Mouse (Mus musculus) midbrain, embryonic 16.5 days (tissue): ENCODE results near the gene Pnpla6. TPM values are rescaled to one million over a fixed set of nuclear protein-coding genes. Genes with fewer than 3 reads are reported as not detected.

Source experiments
- ATAC-seq: fragments of 200-750 bp; cut with Nextera tagmentation; 2 replicates; pipeline ENCODE4 v1.8.0; 2017; ENCODE audit warnings: moderate TSS enrichment
- H3K27ac ChIP-seq: fragments of 300-500 bp; sonication (generic); 2 replicates; pipeline ENCODE4 v1.5.1; 2014; ENCODE audit warnings: mild to moderate bottlenecking, low read length, mixed read lengths
- H3K27me3 ChIP-seq: fragments of 300-500 bp; sonication (generic); 2 replicates; pipeline ENCODE4 v1.6.1; 2014; ENCODE audit warnings: low read depth, low read length, mixed read lengths; ENCODE audit not compliant: control insufficient read depth, insufficient read depth
- H3K36me3 ChIP-seq: fragments of 300-500 bp; sonication (generic); 2 replicates; pipeline ENCODE4 v1.6.1; 2014; ENCODE audit warnings: mild to moderate bottlenecking, low read length, moderate library complexity, mixed read lengths; ENCODE audit not compliant: control insufficient read depth, insufficient read depth
- H3K4me1 ChIP-seq: fragments of 300-500 bp; sonication (generic); 2 replicates; pipeline ENCODE4 v1.6.1; 2014; ENCODE audit warnings: mild to moderate bottlenecking, low read length, mixed read lengths; ENCODE audit not compliant: control insufficient read depth, insufficient read depth
- H3K4me2 ChIP-seq: fragments of 300-500 bp; sonication (generic); 2 replicates; pipeline ENCODE4 v1.6.1; 2014; ENCODE audit warnings: mild to moderate bottlenecking, low read length, mixed read lengths
- H3K4me3 ChIP-seq: fragments of 300-500 bp; sonication (generic); 2 replicates; pipeline ENCODE4 v1.5.1; 2014; ENCODE audit warnings: low read depth, mild to moderate bottlenecking, low read length, moderate library complexity, mixed read lengths
- H3K9ac ChIP-seq: fragments of 300-500 bp; sonication (generic); 2 replicates; pipeline ENCODE4 v1.6.1; 2014; ENCODE audit warnings: low read depth, low read length, mixed read lengths
- H3K9me3 ChIP-seq: fragments of 300-500 bp; sonication (generic); replicated peaks from 2 replicates; pipeline ENCODE4 v1.6.1; 2014; ENCODE audit warnings: mild to moderate bottlenecking, low read length, mixed read lengths; ENCODE audit not compliant: control insufficient read depth, poor library complexity, severe bottlenecking
- WGBS: fragments of 180-500 bp; shearing (Covaris S2); extraction: QIAGEN DNeasy Blood & Tissue Kit; methylation state at CpG from one replicate; pipeline ENCODE4 v1.1.7; 2014; 5-methylcytosine and 5-hydroxymethylcytosine counted together
- polyA plus RNA-seq: library from polyadenylated mRNA; unstranded; fragments of >200 nt; fragmentation: Nextera tagmentation; extraction: Ambion mirVana; gene quantifications from 2 replicates; pipeline ENCODE4 v1.2.1, GENCODE M21; 2015

The Pnpla6 gene
- polyA plus RNA-seq, 1 experiment from 2014 or later, result 43.6 TPM

DNA sequence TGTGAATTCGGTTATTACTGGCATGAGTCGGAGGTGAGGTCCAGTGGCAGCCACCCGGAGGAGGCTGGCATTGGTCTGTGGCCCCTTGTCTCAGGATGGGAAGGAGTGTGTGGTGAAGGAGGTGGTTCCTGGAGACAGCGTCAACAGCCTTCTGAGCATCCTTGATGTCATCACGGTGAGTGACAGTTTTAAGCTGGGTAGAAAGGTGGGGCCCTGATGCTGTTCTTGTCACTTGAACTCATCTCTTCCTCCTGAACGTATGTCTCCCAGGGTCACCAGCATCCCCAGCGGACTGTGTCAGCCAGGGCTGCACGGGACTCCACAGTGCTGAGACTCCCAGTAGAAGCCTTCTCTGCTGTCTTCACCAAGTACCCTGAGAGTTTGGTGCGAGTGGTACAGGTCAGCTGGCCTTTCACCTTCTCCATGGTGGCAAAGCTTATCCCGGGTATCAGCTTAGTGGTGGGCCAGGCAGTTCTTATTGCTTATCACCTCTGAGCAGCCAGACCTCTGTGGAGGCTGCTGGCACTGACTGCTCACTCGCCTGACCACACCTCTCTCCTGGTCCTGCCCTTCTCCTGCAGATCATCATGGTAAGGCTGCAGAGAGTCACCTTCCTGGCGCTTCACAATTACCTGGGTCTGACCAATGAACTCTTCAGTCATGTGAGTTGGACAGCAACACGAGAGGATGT, 7.0 kb downstream of the Pnpla6 start:
- Histone ChIP-seq H3K9me3 (no peaks in the 10 kb centered on the region), H3K27ac (no peak overlapping the region), H3K4me2 (no peak overlapping the region), H3K27me3 (no peaks in the 10 kb centered on the region), H3K4me1 (peaks cover 4% of the 10 kb centered on the region; the same call in 1 of the 2 replicates), H3K4me3 (no peak overlapping the region), H3K9ac (no peak overlapping the region), H3K36me3 (peaks cover 28% of the 10 kb centered on the region)
- WGBS, result 90% methylated on average over 13 of the region's 13 CpGs
- ATAC-seq, result no peak

DNA sequence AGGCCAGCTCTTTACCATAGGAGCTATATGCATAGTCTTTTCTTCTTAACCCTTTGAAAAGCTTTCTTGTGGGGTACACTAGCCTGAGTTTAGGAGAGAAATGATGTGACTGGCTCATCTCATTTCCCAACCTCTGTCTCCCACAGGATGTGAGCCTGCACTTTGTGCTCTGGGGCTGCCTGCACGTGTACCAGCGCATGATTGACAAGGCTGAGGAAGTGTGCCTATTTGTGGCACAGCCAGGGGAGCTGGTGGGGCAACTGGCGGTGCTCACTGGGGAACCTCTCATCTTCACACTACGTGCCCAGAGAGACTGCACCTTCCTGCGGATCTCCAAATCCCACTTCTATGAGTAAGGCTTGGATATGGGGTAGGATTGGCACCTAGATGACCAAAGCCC, 15.6 kb downstream of the Pnpla6 start:
- ATAC-seq, result no peak
- Histone ChIP-seq H3K36me3 (peaks cover 26% of the 10 kb centered on the region), H3K4me3 (no peak overlapping the region), H3K27me3 (no peaks in the 10 kb centered on the region), H3K9me3 (no peaks in the 10 kb centered on the region), H3K9ac (no peak overlapping the region), H3K4me1 (no peaks in the 10 kb centered on the region), H3K4me2 (no peak overlapping the region), H3K27ac (no peak overlapping the region)
- WGBS, result 91% methylated on average over 5 of the region's 5 CpGs

DNA sequence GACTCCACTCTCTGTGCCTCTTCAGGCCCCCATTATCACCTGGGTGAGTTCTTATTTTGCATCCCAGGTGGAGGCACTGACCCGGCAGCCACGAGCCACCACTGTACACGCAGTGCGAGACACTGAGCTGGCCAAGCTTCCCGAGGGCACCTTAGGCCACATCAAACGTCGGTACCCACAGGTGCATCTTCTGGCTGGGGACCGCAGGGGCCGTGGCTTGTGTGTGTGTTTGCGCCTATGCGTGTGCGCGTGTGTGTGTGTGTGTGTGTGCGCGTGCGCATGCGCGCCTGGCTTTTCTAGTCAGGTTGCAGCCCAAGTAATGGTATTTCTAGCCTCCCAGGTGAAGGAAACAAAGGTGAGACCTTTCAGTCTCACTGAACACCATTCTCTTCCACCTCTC, 16.8 kb downstream of the Pnpla6 start:
- no peak overlapping the region for H3K4me2 ChIP-seq
- H3K4me1 ChIP-seq, result no peaks in the 10 kb centered on the region
- H3K9ac ChIP-seq, result no peak overlapping the region
- no peak overlapping the region for H3K27ac ChIP-seq
- H3K27me3 ChIP-seq, result no peaks in the 10 kb centered on the region
- peaks cover 35% of the 10 kb centered on the region for H3K36me3 ChIP-seq
- no peak overlapping the region for H3K4me3 ChIP-seq
- no peaks in the 10 kb centered on the region for H3K9me3 ChIP-seq
- no peak for ATAC-seq
- 95% methylated on average over 18 of the region's 18 CpGs for WGBS

DNA sequence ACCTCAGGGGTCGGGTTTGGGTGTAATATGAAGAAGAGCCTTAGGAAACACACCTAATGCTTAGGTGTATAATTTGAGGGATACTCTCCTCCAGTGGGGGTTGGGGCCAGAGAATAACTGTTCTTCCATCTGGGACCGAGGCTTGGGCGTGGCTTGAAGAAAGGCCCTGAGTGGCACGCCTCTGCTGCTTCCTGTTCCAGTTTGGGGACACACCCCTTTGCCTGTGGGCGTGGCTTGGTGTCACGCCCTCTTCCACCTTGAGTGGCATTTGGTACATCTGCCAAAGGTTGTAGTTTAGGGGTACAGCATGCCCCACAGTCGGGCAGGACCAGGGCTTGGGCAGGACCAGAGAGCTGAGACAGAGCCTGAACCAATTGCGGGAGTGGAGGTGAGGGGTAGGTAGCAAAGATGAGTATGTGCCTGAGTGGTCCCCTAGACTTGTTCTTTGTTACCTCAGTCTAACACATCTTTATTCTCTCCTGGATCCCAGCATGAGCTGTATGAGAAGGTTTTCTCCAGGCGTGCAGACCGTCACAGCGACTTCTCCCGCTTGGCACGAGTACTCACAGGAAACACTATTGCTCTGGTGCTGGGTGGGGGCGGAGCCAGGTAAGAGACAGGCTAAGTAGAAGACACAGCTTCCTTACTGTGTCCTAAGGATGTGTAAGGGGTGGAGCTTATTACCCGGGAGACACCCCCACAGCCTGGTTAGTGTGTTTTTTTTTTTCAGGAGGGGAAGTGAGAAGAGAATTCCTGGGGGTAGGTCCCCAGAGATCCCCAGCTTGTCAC, 21.1 kb downstream of the Pnpla6 start:
- Histone ChIP-seq H3K9ac (no peak overlapping the region), H3K4me2 (no peak overlapping the region), H3K9me3 (no peaks in the 10 kb centered on the region), H3K27me3 (no peaks in the 10 kb centered on the region), H3K36me3 (peaks cover 58% of the 10 kb centered on the region), H3K27ac (no peak overlapping the region), H3K4me3 (no peak overlapping the region), H3K4me1 (no peaks in the 10 kb centered on the region)
- 62% methylated on average over 15 of the region's 15 CpGs for WGBS
- ATAC-seq, result no peak

DNA sequence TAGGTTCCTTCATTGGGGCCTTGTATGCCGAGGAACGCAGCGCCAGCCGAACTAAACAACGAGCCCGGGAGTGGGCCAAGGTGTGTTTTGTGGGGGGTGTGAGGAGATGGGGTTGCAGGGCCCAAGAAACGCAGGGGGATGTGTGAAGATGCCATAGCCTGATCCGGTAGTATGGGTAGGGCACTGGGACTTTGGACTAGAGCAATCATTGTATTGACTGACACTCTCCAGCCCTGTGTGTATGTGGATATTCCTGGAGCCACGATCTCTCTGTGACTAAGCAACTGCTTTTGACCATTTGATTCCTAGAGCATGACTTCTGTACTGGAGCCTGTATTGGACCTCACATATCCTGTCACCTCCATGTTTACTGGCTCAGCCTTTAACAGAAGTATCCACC, 21.8 kb downstream of the Pnpla6 start:
- no peak overlapping the region for H3K9ac ChIP-seq
- no peak for ATAC-seq
- no peaks in the 10 kb centered on the region for H3K4me1 ChIP-seq
- H3K4me3 ChIP-seq, result no peak overlapping the region
- no peaks in the 10 kb centered on the region for H3K27me3 ChIP-seq
- H3K9me3 ChIP-seq, result no peaks in the 10 kb centered on the region
- H3K4me2 ChIP-seq, result no peak overlapping the region
- H3K27ac ChIP-seq, result no peak overlapping the region
- WGBS, result 93% methylated on average over 9 of the region's 9 CpGs
- peaks cover 56% of the 10 kb centered on the region for H3K36me3 ChIP-seq

DNA sequence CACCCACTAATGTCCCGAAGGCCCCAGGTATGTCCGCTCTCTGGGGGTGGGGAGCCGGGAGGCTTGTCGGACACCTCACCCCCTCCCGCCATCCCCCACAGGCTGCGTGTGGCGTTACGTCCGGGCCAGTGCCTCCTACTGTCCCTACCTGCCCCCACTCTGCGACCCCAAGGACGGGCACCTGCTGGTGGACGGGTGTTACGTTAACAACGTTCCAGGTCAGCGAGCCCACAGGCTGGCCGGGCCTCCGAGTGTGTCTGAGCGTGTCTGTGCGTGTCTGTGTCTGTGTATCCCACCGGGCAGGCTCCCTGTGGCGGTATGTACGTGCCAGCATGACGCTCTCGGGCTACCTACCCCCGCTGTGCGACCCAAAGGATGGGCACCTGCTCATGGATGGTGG, 22.5 kb downstream of the Pnpla6 start:
- Histone ChIP-seq H3K4me3 (no peak overlapping the region), H3K36me3 (peaks cover 60% of the 10 kb centered on the region), H3K27ac (no peak overlapping the region), H3K9me3 (no peaks in the 10 kb centered on the region), H3K9ac (no peak overlapping the region), H3K27me3 (no peaks in the 10 kb centered on the region), H3K4me2 (no peak overlapping the region), H3K4me1 (no peaks in the 10 kb centered on the region)
- WGBS, result 95% methylated on average over 25 of the region's 26 CpGs
- ATAC-seq, result no peak

DNA sequence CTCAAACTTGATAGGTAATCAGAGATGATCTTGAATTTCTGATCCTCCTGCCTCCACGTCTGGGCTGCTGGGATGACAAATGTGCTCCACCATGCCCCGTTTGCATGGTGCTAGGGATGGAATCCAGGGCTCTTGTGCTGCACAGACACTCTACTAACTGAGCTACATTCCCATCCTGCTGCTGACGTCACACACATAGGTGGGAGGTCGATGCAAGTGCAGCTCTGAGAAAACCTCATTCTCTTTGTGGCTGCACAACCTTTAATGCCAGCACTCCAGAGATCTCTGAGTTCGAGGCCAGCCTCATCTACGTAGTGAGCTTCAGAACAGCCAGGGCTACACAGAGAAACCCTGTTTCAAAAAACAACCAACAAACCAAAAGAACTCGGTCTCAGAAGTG, 24.0 kb downstream of the Pnpla6 start:
- 87% methylated on average over 7 of the region's 7 CpGs for WGBS
- no peak overlapping the region for H3K4me2 ChIP-seq
- H3K4me1 ChIP-seq, result no peaks in the 10 kb centered on the region
- H3K36me3 ChIP-seq, result peaks cover 64% of the 10 kb centered on the region
- no peak for ATAC-seq
- no peak overlapping the region for H3K9ac ChIP-seq
- H3K27me3 ChIP-seq, result no peaks in the 10 kb centered on the region
- no peak overlapping the region for H3K27ac ChIP-seq
- H3K9me3 ChIP-seq, result no peaks in the 10 kb centered on the region
- H3K4me3 ChIP-seq, result no peak overlapping the region

DNA sequence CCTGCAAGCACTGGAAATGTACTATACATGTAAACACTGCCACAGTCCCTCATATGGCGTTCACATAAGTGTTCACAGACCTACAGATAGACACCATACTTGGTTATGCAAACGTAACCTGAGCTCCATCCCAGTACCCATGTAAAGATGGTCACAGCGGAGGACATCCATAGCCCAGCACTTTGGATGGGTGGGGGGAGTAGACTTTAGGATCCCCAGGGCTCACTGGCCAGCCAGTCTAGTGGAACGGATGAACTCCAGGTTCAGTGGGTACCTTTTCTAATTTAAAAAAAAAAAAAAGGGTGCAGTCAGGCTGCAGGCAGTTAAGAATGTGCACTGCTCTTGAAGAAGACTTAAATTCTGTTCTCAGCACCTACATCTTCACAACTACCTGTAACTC, 24.9 kb downstream of the Pnpla6 start:
- WGBS, result 96% methylated on average over 4 of the region's 4 CpGs
- H3K36me3 ChIP-seq, result peaks cover 71% of the 10 kb centered on the region
- H3K4me1 ChIP-seq, result no peaks in the 10 kb centered on the region
- no peak overlapping the region for H3K27ac ChIP-seq
- no peaks in the 10 kb centered on the region for H3K9me3 ChIP-seq
- no peaks in the 10 kb centered on the region for H3K27me3 ChIP-seq
- ATAC-seq, result no peak
- no peak overlapping the region for H3K9ac ChIP-seq
- H3K4me2 ChIP-seq, result no peak overlapping the region
- H3K4me3 ChIP-seq, result no peak overlapping the region

DNA sequence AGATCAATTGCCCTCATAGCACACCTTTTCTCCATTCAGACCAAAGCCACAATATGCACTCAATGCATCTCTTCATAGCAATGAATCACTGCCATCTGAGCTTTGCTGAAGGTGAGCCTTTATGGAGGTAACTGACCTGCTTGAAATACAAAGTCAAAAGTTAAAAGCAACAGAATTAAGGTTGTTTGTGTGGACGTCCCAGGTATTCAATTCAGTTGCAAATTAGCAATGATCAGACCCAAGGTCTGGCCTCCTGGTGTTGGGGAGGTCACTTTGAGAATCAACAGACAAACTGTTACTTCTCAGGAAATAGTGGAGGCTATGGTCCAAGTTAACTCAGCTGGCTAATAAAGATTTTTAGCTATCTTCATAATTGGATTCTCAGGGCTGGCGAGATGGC, 31.3 kb downstream of the Pnpla6 start:
- Histone ChIP-seq H3K4me2 (no peak overlapping the region), H3K4me1 (no peaks in the 10 kb centered on the region), H3K27ac (no peak overlapping the region), H3K9me3 (no peaks in the 10 kb centered on the region), H3K36me3 (peaks cover 25% of the 10 kb centered on the region), H3K27me3 (no peaks in the 10 kb centered on the region), H3K4me3 (no peak overlapping the region), H3K9ac (no peak overlapping the region)
- no peak for ATAC-seq
- 89% methylated on average over 2 of the region's 2 CpGs for WGBS
